Mouse (Mus musculus): ENCODE data around the gene H1f0. TPM values are rescaled to one million over a fixed set of nuclear protein-coding genes. Genes with fewer than 3 reads are reported as not detected.

H1f0 gene
- total RNA-seq, 2 experiments from 2014 or later = 87.0 to 113 TPM

DNA sequence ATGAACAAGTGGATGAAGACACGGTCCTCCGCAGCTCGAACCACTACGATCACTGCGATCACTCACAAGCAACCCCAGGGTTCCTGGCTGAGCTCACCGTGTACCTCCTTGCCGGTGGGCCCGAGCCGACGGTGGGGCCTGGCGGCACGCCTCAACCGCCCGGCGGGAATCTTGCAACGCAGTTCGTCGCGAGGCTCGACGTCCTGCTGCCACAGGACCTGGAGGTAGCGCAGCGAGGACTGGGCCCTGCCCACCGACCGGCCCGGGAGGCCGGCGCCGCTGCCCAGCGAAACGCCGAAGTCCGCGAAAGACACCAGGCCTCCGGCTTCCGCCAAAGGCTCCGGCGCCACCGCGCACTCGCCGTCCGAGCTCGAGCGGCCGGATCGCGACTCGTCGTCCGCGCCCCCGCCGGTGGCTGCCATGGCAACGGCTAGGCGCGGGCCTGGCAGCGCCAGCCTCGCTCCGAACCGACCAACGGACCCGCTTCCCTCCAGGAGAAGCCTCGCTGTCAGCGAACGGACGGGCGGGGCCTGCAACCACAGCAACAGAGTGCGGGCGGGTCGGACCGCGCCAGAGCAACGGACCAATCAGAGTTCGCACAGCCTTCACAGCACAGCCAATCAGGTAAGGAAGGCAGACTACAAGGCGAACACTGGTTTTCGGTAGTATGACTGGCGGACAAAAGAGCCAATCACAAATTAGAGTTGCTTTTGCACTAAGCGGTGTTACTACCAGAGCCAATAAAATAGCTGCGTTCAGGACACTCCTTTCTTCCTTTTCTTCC, 34.3 kb downstream of the H1f0 start, which contains the start of gene Ankrd54:
TSS of gene Ankrd54 (minus strand) at position 518 of the 784 bp plus-strand sequence.
- intact Hi-C loops (cut with DNase I) = no loop called here

DNA sequence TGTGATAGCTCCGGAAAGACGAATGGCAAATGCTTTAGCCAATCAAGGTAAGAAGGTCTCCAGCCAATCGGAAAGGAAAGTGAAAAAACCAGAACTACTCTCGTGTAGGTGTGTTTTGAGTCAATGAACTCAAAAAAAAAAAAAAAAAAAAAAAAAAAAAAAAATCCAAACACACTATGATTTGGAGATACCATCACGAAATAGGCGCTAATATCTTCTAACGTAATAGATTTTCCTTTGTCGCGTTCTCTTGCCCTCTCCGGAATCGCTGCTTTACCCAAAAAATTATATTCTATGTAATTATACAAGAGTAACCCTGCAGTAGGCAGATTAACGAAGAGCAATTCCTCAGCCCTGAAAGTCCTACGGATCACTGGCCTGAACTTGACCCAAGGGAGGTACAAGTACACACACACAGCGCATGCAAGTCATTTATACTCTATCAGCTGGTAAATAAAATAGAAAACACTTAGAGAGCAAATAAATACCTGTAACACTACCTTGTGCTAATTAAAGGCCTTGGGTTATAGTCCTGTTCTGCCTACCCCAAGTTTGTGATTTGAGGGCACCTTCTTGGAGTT, 35.0 kb downstream of the H1f0 start:
- intact Hi-C loops (cut with DNase I) = no loop called here
- no peak for DNase-seq (ENCODE audit: low spot score in 2 of 2)

More for the DNA sequence above, 34.3 kb downstream of the H1f0 start, which contains the start of gene Ankrd54:
- DNase-seq (ENCODE audit: low spot score in 2 of 2) = peak; percentile 98

DNA sequence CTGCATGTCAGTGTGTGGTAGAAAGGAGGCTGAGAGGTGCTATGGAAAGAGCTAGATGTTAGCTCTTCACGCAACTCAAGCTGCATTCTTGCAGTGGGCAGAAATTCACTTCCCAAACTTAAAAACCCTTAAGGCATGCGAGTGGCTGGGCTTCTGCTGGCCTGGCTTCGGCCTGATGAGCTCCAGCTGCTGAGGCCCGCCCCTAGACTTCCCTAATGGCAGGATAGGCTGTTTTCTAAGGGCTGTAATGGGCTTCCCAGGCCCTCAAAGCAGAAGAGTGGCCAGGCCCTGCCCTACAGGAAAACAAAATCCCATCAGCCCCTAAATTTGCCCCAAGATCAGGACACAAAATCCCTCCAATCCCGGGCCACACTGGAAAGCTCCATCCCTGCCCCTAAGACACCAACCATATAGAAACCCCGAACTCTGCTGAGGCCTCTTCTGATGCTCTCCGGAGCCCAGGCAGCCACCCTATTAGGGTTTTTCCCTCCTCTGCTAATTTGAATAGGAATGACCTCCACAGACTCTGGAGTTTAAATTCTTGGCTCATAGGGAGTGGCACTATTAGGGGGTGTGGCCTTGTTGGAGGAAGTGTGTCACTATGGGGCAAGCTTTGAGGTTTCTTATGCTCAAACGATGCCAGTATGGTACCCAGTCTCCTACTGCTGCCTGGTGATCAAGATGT, 37.0 kb downstream of the H1f0 start:
- no peak for DNase-seq (ENCODE audit: low spot score in 2 of 2)
- intact Hi-C loops (cut with DNase I) = no loop called here

DNA sequence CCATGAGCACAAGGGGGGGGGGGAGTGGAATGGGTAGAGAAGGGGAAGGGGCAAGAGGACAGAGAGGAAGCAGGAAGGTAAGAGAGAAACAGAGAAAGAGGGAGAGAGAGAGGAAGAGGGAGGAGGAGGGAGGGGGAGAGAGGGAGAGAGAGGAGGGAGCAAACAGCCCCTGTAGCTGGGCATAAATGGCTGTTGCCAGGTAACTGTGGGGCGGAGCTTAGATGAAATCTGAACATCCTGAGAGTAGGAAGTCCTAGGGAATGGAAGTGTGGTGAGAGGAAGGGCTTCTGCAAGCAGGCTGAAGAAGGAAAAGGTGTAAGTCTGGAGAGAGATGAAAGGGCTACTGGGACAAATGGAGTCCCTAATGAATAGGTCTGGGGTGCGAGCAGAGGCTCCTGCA, 38.0 kb downstream of the H1f0 start:
- intact Hi-C loops (cut with DNase I) = no loop called here
- DNase-seq (ENCODE audit: low spot score in 2 of 2) = no peak

DNA sequence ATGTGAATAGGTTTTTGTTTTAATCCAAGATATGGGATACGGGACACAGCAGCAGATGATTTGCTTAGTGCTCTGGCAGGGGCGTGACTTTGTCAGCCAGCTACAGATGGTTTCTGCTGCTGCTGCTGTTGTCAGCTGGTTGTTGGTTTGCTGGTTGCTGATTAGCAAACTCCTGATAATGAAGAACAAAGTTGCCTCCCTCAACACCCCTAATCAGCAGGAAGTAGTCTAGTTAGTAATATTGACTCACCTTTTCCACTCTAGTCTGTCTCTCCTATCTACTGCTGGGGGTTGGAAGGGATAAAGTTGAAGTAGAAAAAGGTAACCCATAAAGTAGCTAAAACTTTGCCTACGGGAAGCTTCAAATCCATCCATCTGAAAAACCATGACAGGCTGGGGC, 39.4 kb downstream of the H1f0 start:
- intact Hi-C loops (cut with DNase I) = no loop called here
- no peak for DNase-seq (ENCODE audit: low spot score in 2 of 2)

DNA sequence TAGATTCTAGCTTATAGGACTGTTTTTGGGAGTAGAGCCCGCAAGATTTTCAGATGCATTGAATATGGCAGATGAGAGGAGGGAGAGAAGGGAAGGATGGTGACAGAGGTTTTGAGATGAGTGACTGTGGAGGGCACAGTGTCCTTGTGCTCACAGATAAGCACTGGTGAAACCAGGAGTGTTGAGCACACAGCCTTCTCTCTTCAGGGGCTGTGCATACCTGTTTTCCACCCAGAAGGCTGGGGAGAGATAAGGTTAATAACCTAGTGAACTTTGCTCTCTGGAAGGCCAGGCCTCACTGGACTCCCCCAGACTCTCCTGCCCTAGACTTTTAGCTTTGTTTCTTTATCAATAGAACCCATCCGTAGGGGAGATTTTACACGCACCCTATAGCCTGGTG, 40.2 kb downstream of the H1f0 start:
- intact Hi-C loops (cut with DNase I) = no loop called here
- DNase-seq (ENCODE audit: low spot score in 2 of 2) = no peak

DNA sequence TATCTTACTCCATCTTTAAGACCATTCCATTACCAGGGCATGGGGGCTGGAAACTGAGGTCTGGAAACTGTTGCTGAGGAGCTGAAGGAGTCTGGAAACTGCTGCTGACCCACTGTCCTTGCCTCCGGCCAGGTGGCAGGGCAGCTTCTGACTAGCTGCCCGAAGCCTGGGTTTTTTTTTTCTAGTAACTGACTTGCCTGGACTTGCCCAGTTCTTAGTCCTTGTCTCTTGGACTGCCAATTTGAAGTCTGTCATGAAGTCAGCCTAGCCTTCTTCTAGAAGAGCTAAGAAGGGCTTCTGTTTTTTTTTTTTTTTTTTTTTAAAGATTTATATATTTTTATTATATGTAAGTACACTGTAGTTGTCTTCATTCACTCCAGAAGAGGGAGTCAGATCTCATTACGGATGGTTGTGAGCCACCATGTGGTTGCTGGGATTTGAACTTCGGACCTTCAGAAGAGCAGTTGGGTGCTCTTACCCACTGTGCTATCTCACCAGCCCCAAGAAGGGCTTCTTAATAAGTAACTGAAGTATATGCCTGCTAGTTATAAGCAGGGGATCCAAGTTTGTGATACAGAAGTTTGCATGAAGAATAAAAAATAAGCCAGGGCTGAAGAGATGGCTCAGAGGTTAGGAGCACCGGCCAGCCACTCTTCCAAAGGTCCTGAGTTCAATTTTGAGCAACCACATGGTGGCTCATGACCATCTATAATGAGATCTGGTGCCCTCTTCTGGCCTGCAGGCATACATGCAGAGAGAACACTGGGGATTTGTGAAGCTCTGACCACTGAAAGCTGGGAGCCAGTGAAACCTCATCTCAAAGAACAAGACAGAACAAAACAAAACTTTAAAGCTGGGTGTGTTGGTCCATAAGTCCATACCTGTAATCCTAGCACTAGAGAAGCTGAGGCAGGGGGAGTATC, 43.1 kb downstream of the H1f0 start:
- DNase-seq (ENCODE audit: low spot score in 2 of 2) = peak in 1 of 2 experiments; percentile 34
- intact Hi-C loops (cut with DNase I) = loop anchor here (2.0 kb wide), 2 partner anchors 35 to 157 kb away; no protein-coding TSS in a partner anchor

DNA sequence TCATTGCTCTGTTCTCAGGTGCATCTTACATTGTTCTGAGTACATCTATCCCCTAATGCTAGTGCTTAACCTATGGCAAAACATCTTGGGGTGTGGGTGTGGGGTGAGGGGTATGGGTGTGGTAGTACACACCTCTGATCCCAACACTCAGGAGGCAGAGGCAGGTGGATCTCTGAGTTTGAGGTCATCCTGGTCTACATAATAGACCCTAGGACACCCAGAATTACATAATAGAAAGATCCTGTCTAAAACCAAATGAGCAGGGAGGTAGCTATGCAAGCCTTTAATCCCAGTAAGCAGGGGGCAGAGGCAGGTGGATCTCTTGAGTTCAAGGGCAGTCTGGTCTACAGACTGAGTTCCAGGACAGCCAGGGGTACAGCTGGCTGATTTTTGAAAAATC, 45.5 kb downstream of the H1f0 start:
- no peak for DNase-seq (ENCODE audit: low spot score in 2 of 2)
- intact Hi-C loops (cut with DNase I) = no loop called here

DNA sequence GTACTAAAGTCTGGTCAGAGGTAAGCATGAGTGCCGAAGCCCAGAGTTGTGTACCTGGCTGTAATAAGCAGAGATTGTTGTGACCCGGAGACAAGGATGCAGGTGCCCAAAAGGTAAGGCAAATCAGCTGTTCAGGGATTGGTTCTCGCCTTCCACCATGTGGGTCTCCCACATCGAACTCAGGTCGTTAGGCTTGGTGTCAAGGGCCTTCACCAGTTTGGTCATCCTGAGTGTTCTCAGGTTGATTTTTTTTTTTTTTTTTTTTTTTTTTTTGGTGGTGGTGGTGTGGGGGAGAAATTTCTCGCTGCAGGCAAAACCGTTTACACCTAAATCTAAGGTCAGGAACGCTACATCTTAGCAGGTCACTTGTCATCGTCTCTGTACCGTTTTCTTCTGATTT, 46.2 kb downstream of the H1f0 start:
- intact Hi-C loops (cut with DNase I) = no loop called here
- DNase-seq (ENCODE audit: low spot score in 2 of 2) = no peak

DNA sequence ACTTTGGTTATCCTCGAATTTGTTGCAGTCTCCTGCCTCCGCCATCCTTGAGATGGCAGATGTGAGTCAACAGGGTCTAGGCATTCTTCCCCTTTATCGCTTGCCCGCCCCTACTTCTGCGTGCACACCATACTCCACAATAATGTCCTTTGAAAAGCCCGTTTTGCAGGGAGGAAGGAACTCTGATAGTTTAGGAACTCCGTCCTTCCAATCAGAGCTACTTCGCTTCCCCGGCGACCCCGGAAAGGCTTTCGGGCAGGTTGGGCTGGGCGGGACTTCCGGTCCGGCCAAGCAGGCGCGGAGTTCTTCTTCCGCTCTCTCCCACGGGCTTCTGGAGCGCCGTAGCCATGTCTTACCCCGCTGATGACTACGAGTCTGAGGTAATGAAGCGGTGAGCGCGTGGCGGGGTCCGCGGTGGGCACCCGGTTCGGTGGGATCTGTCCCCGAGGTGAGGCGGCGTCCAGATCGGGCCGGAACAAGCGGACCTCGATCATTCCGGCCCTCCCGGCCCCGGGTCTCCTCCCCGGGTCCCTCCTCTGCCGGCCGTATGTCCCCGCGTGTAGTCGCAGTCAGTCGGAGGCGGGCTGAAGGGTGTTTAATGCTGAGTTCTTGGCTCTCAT, 46.8 kb downstream of the H1f0 start, which contains the start of gene Eif3l:
TSS of gene Eif3l (plus strand) at position 267 of the 620 bp plus-strand sequence.
- intact Hi-C loops (cut with DNase I) = loop anchor here (5.0 kb wide), 1 partner anchor 67 kb away; the partner anchor contains the start of genes 1700088E04Rik and Polr2f
- DNase-seq (ENCODE audit: low spot score in 2 of 2) = peak; percentile 87 to 88

DNA sequence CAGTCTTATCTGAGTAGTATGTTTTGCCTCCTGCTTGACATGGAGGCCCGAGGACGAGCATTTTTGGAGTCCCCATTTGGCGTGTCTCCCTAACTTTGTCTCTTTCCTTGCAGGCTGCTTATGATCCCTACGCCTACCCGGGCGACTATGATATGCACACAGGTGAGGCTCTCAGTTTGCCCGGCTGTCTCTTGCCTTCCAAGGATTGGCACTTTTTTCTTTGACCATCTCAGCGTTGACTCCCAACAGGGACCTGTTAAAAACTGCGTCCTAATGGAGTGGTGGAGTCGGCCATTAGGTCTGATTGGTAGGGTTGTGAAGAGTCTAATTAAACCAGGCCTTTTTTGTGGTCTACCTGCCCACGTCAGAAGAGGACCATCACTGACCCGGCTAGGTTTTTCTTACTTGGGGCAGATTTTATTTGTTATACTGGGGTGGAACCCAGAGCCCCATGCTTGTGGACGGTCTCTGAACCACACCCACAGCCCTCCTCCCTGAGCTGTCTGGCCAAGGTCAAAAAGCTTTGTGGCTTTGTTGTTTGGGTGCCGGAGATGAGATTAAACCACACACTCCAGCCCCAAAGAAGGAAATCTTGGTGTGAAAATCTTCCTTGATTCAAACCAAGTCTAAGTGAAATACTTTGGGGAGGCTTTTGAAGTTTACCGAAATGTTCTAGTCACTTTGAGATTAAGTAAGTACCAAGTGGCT, 47.6 kb downstream of the H1f0 start:
- intact Hi-C loops (cut with DNase I) = loop anchor here (5.0 kb wide), 1 partner anchor 66 kb away; the partner anchor contains the start of genes 1700088E04Rik and Polr2f
- DNase-seq (ENCODE audit: low spot score in 2 of 2) = no peak

DNA sequence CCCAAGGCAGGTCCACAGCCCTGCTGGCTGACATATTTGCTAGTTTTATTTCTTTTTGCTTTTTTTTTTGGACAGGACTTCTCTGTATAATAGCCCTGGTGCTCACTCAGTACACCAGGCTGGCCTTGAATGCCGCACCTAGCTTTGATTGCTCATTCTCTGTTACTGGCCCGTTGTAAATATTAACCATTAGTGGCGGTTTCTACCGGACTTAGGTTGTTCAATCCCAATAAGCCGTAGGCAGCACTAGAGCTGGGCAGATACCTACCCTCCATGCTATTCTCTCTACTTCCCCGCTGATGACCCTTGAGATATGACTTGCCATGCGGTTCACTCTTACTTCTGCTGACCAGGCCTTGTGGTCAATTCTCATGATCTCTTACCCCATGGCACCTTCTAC, 51.3 kb downstream of the H1f0 start:
- intact Hi-C loops (cut with DNase I) = loop anchor here (5.0 kb wide), 1 partner anchor 63 kb away; the partner anchor contains the start of genes 1700088E04Rik and Polr2f

More for the DNA sequence above, 51.3 kb downstream of the H1f0 start:
- DNase-seq (ENCODE audit: low spot score in 2 of 2) = no peak

Small RNAs within 50 kb of the gene (microRNA-seq; reads per million reads assigned to microRNA genes)
- gene Mir6956 = not detected

Other genes with a start within 250 kb of the H1f0 start
- gene Card10, start 225.4 kb upstream of the H1f0 start, total RNA-seq (2021) = 1 to 10 TPM; 3.6 to 4.3 TPM
- 10 to 100 TPM; 14.4 to 16.5 TPM for gene Cdc42ep1, start 185.8 kb upstream of the H1f0 start, total RNA-seq (2021)
- not detected for gene Lgals2, start 172.9 kb upstream of the H1f0 start, total RNA-seq (2021)
- gene Gga1, start 151.3 kb upstream of the H1f0 start, total RNA-seq (2021) = 10 to 100 TPM; 57.6 to 65.0 TPM
- gene Gm49510, start 128.8 kb upstream of the H1f0 start, total RNA-seq (2021) = under 1 TPM in 1 of 2 experiments, not detected in 1; 0.97 TPM
- gene Sh3bp1, start 128.7 kb upstream of the H1f0 start, total RNA-seq (2021) = 10 to 100 TPM; 23.7 to 31.5 TPM
- gene Pdxp, start 114.5 kb upstream of the H1f0 start, total RNA-seq (2021) = 100 to 1,000 TPM; 159 to 192 TPM
- 10 to 100 TPM; 19.3 to 25.0 TPM for gene Lgals1, start 101.7 kb upstream of the H1f0 start, total RNA-seq (2021)
- gene Nol12, start 93.5 kb upstream of the H1f0 start, total RNA-seq (2021) = 10 to 100 TPM; 39.5 to 42.1 TPM
- 10 to 100 TPM; 14.3 to 19.5 TPM for gene Triobp, start 80.7 kb upstream of the H1f0 start, total RNA-seq (2021)
- gene Galr3, start 13.4 kb downstream of the H1f0 start, total RNA-seq (2021) = not detected
- 10 to 100 TPM; 14.1 to 19.0 TPM for gene Ankrd54, start 34.4 kb downstream of the H1f0 start, total RNA-seq (2021)
- 10 to 100 TPM; 62.6 to 65.3 TPM for gene Eif3l, start 46.7 kb downstream of the H1f0 start, total RNA-seq (2021)
- 10 to 100 TPM; 26.8 to 28.0 TPM for gene Micall1, start 80.4 kb downstream of the H1f0 start, total RNA-seq (2021)
- 100 to 1,000 TPM in 1 of 2 experiments, 10 to 100 TPM in 1; 95.2 to 109 TPM for gene Polr2f, start 112.6 kb downstream of the H1f0 start, total RNA-seq (2021)
- gene 1700088E04Rik, start 112.8 kb downstream of the H1f0 start, total RNA-seq (2021) = 10 to 100 TPM; 12.6 to 13.2 TPM
- gene Sox10, start 136.8 kb downstream of the H1f0 start, total RNA-seq (2021) = 10 to 100 TPM; 29.2 to 29.8 TPM
- 10 to 100 TPM; 48.9 to 50.4 TPM for gene Pick1, start 200.7 kb downstream of the H1f0 start, total RNA-seq (2021)
- gene Gm49486, start 200.9 kb downstream of the H1f0 start, total RNA-seq (2021) = 1 to 10 TPM in 1 of 2 experiments, under 1 TPM in 1; 0.20 to 1.2 TPM
- under 1 TPM in 1 of 2 experiments, not detected in 1; 0.17 TPM for gene Slc16a8, start 226.3 kb downstream of the H1f0 start, total RNA-seq (2021)